Mouse (Mus musculus): ENCODE data around the gene Setd2. TPM values are rescaled to one million over a fixed set of nuclear protein-coding genes. Genes with fewer than 3 reads are reported as not detected.

Setd2 gene
- polyA plus RNA-seq, 1 experiment from 2014 or later, result 16.8 TPM

GRCm38 (mm10) chr9:110620180-110620579, 87.8 kb downstream of the Setd2 start:
- H3K4me2 ChIP-seq (ENCODE audit: low read depth, low read length), result no peak overlapping the region
- peaks cover 17% of the 10 kb centered on the region; the same call in 1 of the 2 replicates for H3K36me3 ChIP-seq (ENCODE audit: control insufficient read depth, insufficient read depth, low read length)
- H3K4me3 ChIP-seq (ENCODE audit: low read length), result no peak overlapping the region
- no peaks in the 10 kb centered on the region for H3K27me3 ChIP-seq (replicated peaks; ENCODE audit: control insufficient read depth, insufficient read depth, low read length)
- 84% methylated on average over 7 of the region's 7 CpGs for WGBS
- no peak overlapping the region for H3K27ac ChIP-seq (ENCODE audit: low read length)
- H3K9me3 ChIP-seq (ENCODE audit: control insufficient read depth, low read length), result no peaks in the 10 kb centered on the region
- H3K9ac ChIP-seq (ENCODE audit: low read depth, low read length), result no peak overlapping the region
- H3K4me1 ChIP-seq (ENCODE audit: control insufficient read depth, insufficient read depth, low read length), result peaks cover 17% of the 10 kb centered on the region
- no peak for ATAC-seq

GRCm38 (mm10) chr9:110620685-110621084, 88.3 kb downstream of the Setd2 start:
- Histone ChIP-seq H3K9ac (ENCODE audit: low read depth, low read length) (no peak overlapping the region), H3K4me2 (ENCODE audit: low read depth, low read length) (no peak overlapping the region), H3K4me1 (ENCODE audit: control insufficient read depth, insufficient read depth, low read length) (peaks cover 20% of the 10 kb centered on the region), H3K27ac (ENCODE audit: low read length) (no peak overlapping the region), H3K36me3 (ENCODE audit: control insufficient read depth, insufficient read depth, low read length) (peaks cover 15% of the 10 kb centered on the region; the same call in 1 of the 2 replicates), H3K4me3 (ENCODE audit: low read length) (no peak overlapping the region), H3K9me3 (ENCODE audit: control insufficient read depth, low read length) (no peaks in the 10 kb centered on the region), H3K27me3 (replicated peaks; ENCODE audit: control insufficient read depth, insufficient read depth, low read length) (no peaks in the 10 kb centered on the region)
- whole genome bisulfite sequencing, result 95% methylated on average over 7 of the region's 7 CpGs
- ATAC-seq, result no peak

- H3K4me2 ChIP-seq (ENCODE audit: low read depth, low read length), result no peak overlapping the region
- H3K4me1 ChIP-seq (ENCODE audit: control insufficient read depth, insufficient read depth, low read length), result peaks cover 20% of the 10 kb centered on the region
- no peaks in the 10 kb centered on the region for H3K9me3 ChIP-seq (ENCODE audit: control insufficient read depth, low read length)
- no peak for ATAC-seq
- H3K27me3 ChIP-seq (replicated peaks; ENCODE audit: control insufficient read depth, insufficient read depth, low read length), result no peaks in the 10 kb centered on the region
- H3K9ac ChIP-seq (ENCODE audit: low read depth, low read length), result no peak overlapping the region
- 0 out of 2 replicates have a peak overlapping the region, but pooled peaks have one; percentile 87 for H3K27ac ChIP-seq (ENCODE audit: low read length)
- no peak overlapping the region for H3K4me3 ChIP-seq (ENCODE audit: low read length)
- H3K36me3 ChIP-seq (ENCODE audit: control insufficient read depth, insufficient read depth, low read length), result peaks cover 14% of the 10 kb centered on the region; the same call in 1 of the 2 replicates
- WGBS, result 75% methylated on average over 12 of the region's 12 CpGs
Measured at GRCm38 (mm10) chr9:110622621-110623219, 90.3 kb downstream of the Setd2 start.

GRCm38 (mm10) chr9:110623416-110624195, 91.2 kb downstream of the Setd2 start:
- Histone ChIP-seq H3K27ac (ENCODE audit: low read length) (peak overlapping the region; percentile 87), H3K4me3 (ENCODE audit: low read length) (peak overlapping the region; percentile 63), H3K4me1 (ENCODE audit: control insufficient read depth, insufficient read depth, low read length) (peaks cover 20% of the 10 kb centered on the region), H3K4me2 (ENCODE audit: low read depth, low read length) (peak overlapping the region; percentile 99), H3K9me3 (ENCODE audit: control insufficient read depth, low read length) (no peaks in the 10 kb centered on the region), H3K36me3 (ENCODE audit: control insufficient read depth, insufficient read depth, low read length) (peaks cover 9% of the 10 kb centered on the region; the same call in 1 of the 2 replicates), H3K27me3 (replicated peaks; ENCODE audit: control insufficient read depth, insufficient read depth, low read length) (no peaks in the 10 kb centered on the region), H3K9ac (ENCODE audit: low read depth, low read length) (peak overlapping the region; percentile 75)
- WGBS, result 33% methylated on average over 8 of the region's 8 CpGs
- ATAC-seq, result peak; percentile 17

GRCm38 (mm10) chr9:110624361-110625166, 92.2 kb downstream of the Setd2 start, which contains the start of gene Nradd:
TSS of gene Nradd (minus strand) at chr9:110624452.
- Histone ChIP-seq H3K27ac (ENCODE audit: low read length) (peak within 1 kb of the TSS; percentile 87), H3K36me3 (ENCODE audit: control insufficient read depth, insufficient read depth, low read length) (peaks cover 5% of the 10 kb centered on the region; the same call in 1 of the 2 replicates), H3K9me3 (ENCODE audit: control insufficient read depth, low read length) (no peaks in the 10 kb centered on the region), H3K4me1 (ENCODE audit: control insufficient read depth, insufficient read depth, low read length) (peaks cover 20% of the 10 kb centered on the region), H3K27me3 (replicated peaks; ENCODE audit: control insufficient read depth, insufficient read depth, low read length) (no peaks in the 10 kb centered on the region), H3K9ac (ENCODE audit: low read depth, low read length) (peak within 1 kb of the TSS; percentile 75), H3K4me3 (ENCODE audit: low read length) (peak within 1 kb of the TSS; percentile 63), H3K4me2 (ENCODE audit: low read depth, low read length) (peak within 1 kb of the TSS; percentile 99)
- 2% methylated on average over 41 of the region's 41 CpGs for WGBS
- ATAC-seq, result peak; percentile 94

- Histone ChIP-seq H3K4me2 (ENCODE audit: low read depth, low read length) (peak overlapping the region; percentile 99), H3K36me3 (ENCODE audit: control insufficient read depth, insufficient read depth, low read length) (no peaks in the 10 kb centered on the region; the same call in 1 of the 2 replicates), H3K27me3 (replicated peaks; ENCODE audit: control insufficient read depth, insufficient read depth, low read length) (no peaks in the 10 kb centered on the region), H3K4me3 (ENCODE audit: low read length) (peak overlapping the region; percentile 63), H3K27ac (ENCODE audit: low read length) (no peak overlapping the region; the same call in 1 of the 2 replicates), H3K9me3 (ENCODE audit: control insufficient read depth, low read length) (no peaks in the 10 kb centered on the region), H3K4me1 (ENCODE audit: control insufficient read depth, insufficient read depth, low read length) (peaks cover 20% of the 10 kb centered on the region), H3K9ac (ENCODE audit: low read depth, low read length) (peak overlapping the region; percentile 75)
- ATAC-seq, result no peak
- WGBS, result 73% methylated on average over 11 of the region's 11 CpGs
Measured at GRCm38 (mm10) chr9:110625350-110625908, 93.0 kb downstream of the Setd2 start.

GRCm38 (mm10) chr9:110630171-110630570, 97.8 kb downstream of the Setd2 start:
- Histone ChIP-seq H3K4me3 (ENCODE audit: low read length) (no peak overlapping the region), H3K27me3 (replicated peaks; ENCODE audit: control insufficient read depth, insufficient read depth, low read length) (peaks cover 6% of the 10 kb centered on the region; the same call in 1 of the 2 replicates), H3K36me3 (ENCODE audit: control insufficient read depth, insufficient read depth, low read length) (no peaks in the 10 kb centered on the region), H3K27ac (ENCODE audit: low read length) (no peak overlapping the region), H3K9me3 (ENCODE audit: control insufficient read depth, low read length) (no peaks in the 10 kb centered on the region), H3K9ac (ENCODE audit: low read depth, low read length) (no peak overlapping the region), H3K4me1 (ENCODE audit: control insufficient read depth, insufficient read depth, low read length) (peaks cover 5% of the 10 kb centered on the region), H3K4me2 (ENCODE audit: low read depth, low read length) (no peak overlapping the region)
- no peak for ATAC-seq
- WGBS, result 89% methylated on average over 15 of the region's 15 CpGs

GRCm38 (mm10) chr9:110631191-110631590, 98.8 kb downstream of the Setd2 start:
- H3K36me3 ChIP-seq (ENCODE audit: control insufficient read depth, insufficient read depth, low read length), result no peaks in the 10 kb centered on the region
- ATAC-seq, result no peak

More at GRCm38 (mm10) chr9:110631191-110631590, 98.8 kb downstream of the Setd2 start:
- Histone ChIP-seq H3K9ac (ENCODE audit: low read depth, low read length) (no peak overlapping the region), H3K27ac (ENCODE audit: low read length) (no peak overlapping the region), H3K27me3 (replicated peaks; ENCODE audit: control insufficient read depth, insufficient read depth, low read length) (peaks cover 6% of the 10 kb centered on the region; the same call in 1 of the 2 replicates), H3K4me2 (ENCODE audit: low read depth, low read length) (no peak overlapping the region), H3K9me3 (ENCODE audit: control insufficient read depth, low read length) (no peaks in the 10 kb centered on the region), H3K4me1 (ENCODE audit: control insufficient read depth, insufficient read depth, low read length) (0 out of 2 replicates have a peak, but pooled peaks cover 2% of the 10 kb centered on the region), H3K4me3 (ENCODE audit: low read length) (no peak overlapping the region)
- 27% methylated on average over 10 of the region's 10 CpGs for WGBS
